Mouse (Mus musculus) myocyte (in vitro differentiated cells): ENCODE data around the gene Cyp17a1. TPM values are rescaled to one million over a fixed set of nuclear protein-coding genes. Genes with fewer than 3 reads are reported as not detected.

Experiments used
- H3K27me3 ChIP-seq: one replicate; pipeline ENCODE4 v1.6.1; 2011; ENCODE audit not compliant: control insufficient read depth, insufficient read depth, insufficient read length
- H3K36me3 ChIP-seq: one replicate; pipeline ENCODE4 v1.6.1; 2011; ENCODE audit not compliant: control insufficient read depth, insufficient read depth
- H3K4me2 ChIP-seq: one replicate; pipeline ENCODE4 v1.6.1; 2011; ENCODE audit warnings: low read depth, control low read depth
- H3K4me3 ChIP-seq: one replicate; pipeline ENCODE4 v1.5.1; 2011; ENCODE audit warnings: mild to moderate bottlenecking, control low read depth, moderate library complexity
- H3K79me2 ChIP-seq: one replicate; pipeline ENCODE4 v1.6.1; 2011; ENCODE audit not compliant: control insufficient read depth, insufficient read depth
- H3ac ChIP-seq: one replicate; pipeline ENCODE4 v1.6.1; 2011; ENCODE audit not compliant: control insufficient read depth, insufficient read length
- CEBPB ChIP-seq: IDR thresholded peaks from 2 replicates; pipeline ENCODE4 v1.6.1; 2011; ENCODE audit warnings: mild to moderate bottlenecking, moderate library complexity; ENCODE audit not compliant: poor library complexity, insufficient read depth, severe bottlenecking
- E2F4 ChIP-seq: IDR thresholded peaks from one replicate; pipeline ENCODE4 v1.6.1; 2011; ENCODE audit warnings: mild to moderate bottlenecking, control low read depth, moderate library complexity; ENCODE audit not compliant: insufficient read depth
- MAX ChIP-seq: IDR thresholded peaks from one replicate; pipeline ENCODE4 v1.6.1; 2011; ENCODE audit warnings: low read depth, mild to moderate bottlenecking, control low read depth
- MYOD1 ChIP-seq, 3 experiments: IDR thresholded peaks; one replicate each; pipeline ENCODE4 v1.6.1; 2011; ENCODE audit warnings: control low read depth in 2 of 3, low read depth in 2 of 3, mild to moderate bottlenecking in 2 of 3, moderate library complexity in 1 of 3; ENCODE audit not compliant: insufficient read length in 2 of 3, control insufficient read depth in 1 of 3
- MYOG ChIP-seq, 3 experiments: IDR thresholded peaks; one replicate each; pipeline ENCODE4 v1.6.1; 2011; ENCODE audit warnings: control low read depth in 2 of 3, low read depth in 2 of 3, mild to moderate bottlenecking in 2 of 3; ENCODE audit not compliant: insufficient read length in 2 of 3, control insufficient read depth in 1 of 3, insufficient read depth in 1 of 3
- POLR2A ChIP-seq: IDR thresholded peaks from one replicate; pipeline ENCODE4 v1.6.1; 2011; ENCODE audit warnings: low read depth, mild to moderate bottlenecking, control low read depth, moderate library complexity; ENCODE audit not compliant: insufficient read length
- POLR2AphosphoS2 ChIP-seq: IDR thresholded peaks from one replicate; pipeline ENCODE4 v1.6.1; 2011; ENCODE audit warnings: low read depth, control low read depth; ENCODE audit not compliant: insufficient read length
- REST ChIP-seq: IDR thresholded peaks from one replicate; pipeline ENCODE4 v1.6.1; 2011; ENCODE audit warnings: mild to moderate bottlenecking, control low read depth, moderate library complexity; ENCODE audit not compliant: insufficient read depth, insufficient read length
- SRF ChIP-seq: IDR thresholded peaks from one replicate; pipeline ENCODE4 v1.6.1; 2011; ENCODE audit warnings: low read depth; ENCODE audit not compliant: control insufficient read depth, insufficient read length
- TCF12 ChIP-seq: IDR thresholded peaks from one replicate; pipeline ENCODE4 v1.6.1; 2011; ENCODE audit warnings: mild to moderate bottlenecking, control low read depth; ENCODE audit not compliant: poor library complexity, insufficient read depth, severe bottlenecking
- TCF3 ChIP-seq: IDR thresholded peaks from one replicate; pipeline ENCODE4 v1.6.1; 2011; ENCODE audit warnings: low read depth, control low read depth; ENCODE audit not compliant: insufficient read length
- USF1 ChIP-seq: IDR thresholded peaks from one replicate; pipeline ENCODE4 v1.6.1; 2011; ENCODE audit warnings: low read depth, mild to moderate bottlenecking, control low read depth, moderate library complexity
- polyA plus RNA-seq: library from polyadenylated mRNA; unstranded; fragments of >200 nt; fragmentation: generic; extraction: Trizol; gene quantifications from one replicate; pipeline ENCODE4 v1.2.1, GENCODE M21; 2012; ENCODE audit warnings: missing spikeins

Gene Cyp17a1
- polyA plus RNA-seq, 1 experiment: not detected

GRCm38 (mm10) chr19:46644343-46644792 lies 28.6 kb downstream of the Cyp17a1 start:
- peak overlapping the region; percentile 76 for H3K4me2 ChIP-seq
- TF ChIP-seq POLR2A: no peak
- no peak for TF ChIP-seq REST

DNA sequence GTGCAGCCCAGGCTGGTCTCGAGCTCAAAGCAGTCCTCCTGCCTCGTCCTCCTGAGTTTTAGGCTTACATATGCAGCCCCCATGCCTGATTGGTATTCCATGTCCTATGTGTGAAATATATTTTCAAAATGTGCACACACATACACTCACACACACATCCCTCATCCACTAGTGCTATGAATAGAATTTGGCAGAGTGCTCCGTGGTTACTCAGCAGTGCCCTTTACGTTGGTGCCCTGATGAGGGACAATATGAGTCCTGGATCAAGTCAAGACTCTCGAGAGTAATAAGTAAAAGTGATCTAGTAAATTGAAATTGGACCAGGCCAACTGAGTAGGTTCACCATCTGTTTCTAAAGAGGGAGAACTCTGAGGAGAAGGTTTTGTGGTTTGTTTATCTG lies 29.7 kb downstream of the Cyp17a1 start:
- Histone ChIP-seq H3K27me3 (no peaks in the 10 kb centered on the region), H3K79me2 (peaks cover 13% of the 10 kb centered on the region), H3K4me2 (peak overlapping the region; percentile 76), H3K4me3 (no peak overlapping the region), H3K36me3 (no peaks in the 10 kb centered on the region), H3ac (no peak overlapping the region)
- TF ChIP-seq SRF (no peak), TCF3 (no peak)

More at GRCm38 (mm10) chr19:46644343-46644792, 28.6 kb downstream of the Cyp17a1 start:
- H3K36me3 ChIP-seq: no peaks in the 10 kb centered on the region
- peaks cover 13% of the 10 kb centered on the region for H3K79me2 ChIP-seq
- no peaks in the 10 kb centered on the region for H3K27me3 ChIP-seq
- H3K4me3 ChIP-seq: no peak overlapping the region
- H3ac ChIP-seq: no peak overlapping the region

GRCm38 (mm10) chr19:46642136-46642753 lies 30.7 kb downstream of the Cyp17a1 start:
- Histone ChIP-seq H3ac (no peak overlapping the region), H3K79me2 (peaks cover 13% of the 10 kb centered on the region), H3K4me3 (no peak overlapping the region), H3K4me2 (peak overlapping the region; percentile 52), H3K36me3 (no peaks in the 10 kb centered on the region), H3K27me3 (no peaks in the 10 kb centered on the region)
- TF ChIP-seq MAX (no peak), MYOG (IDR thresholded peaks at IDR 0.05; ENCODE audit: control insufficient read depth in 1 of 3, insufficient read depth in 1 of 3, insufficient read length in 2 of 3, low read depth in 2 of 3) (no peak), REST (no peak), POLR2A (no peak), CEBPB (no peak), TCF12 (no peak), MYOD1 (IDR thresholded peaks at IDR 0.05; ENCODE audit: control insufficient read depth in 1 of 3, insufficient read length in 2 of 3, low read depth in 2 of 3) (no peak), TCF3 (no peak), E2F4 (no peak), POLR2AphosphoS2 (no peak)

GRCm38 (mm10) chr19:46641420-46642085 lies 31.4 kb downstream of the Cyp17a1 start:
- peaks cover 13% of the 10 kb centered on the region for H3K79me2 ChIP-seq
- H3K27me3 ChIP-seq: no peaks in the 10 kb centered on the region
- no peak overlapping the region for H3K4me3 ChIP-seq
- no peaks in the 10 kb centered on the region for H3K36me3 ChIP-seq
- no peak overlapping the region for H3ac ChIP-seq
- peak overlapping the region; percentile 52 for H3K4me2 ChIP-seq
- TF ChIP-seq MYOG (IDR thresholded peaks at IDR 0.05; ENCODE audit: control insufficient read depth in 1 of 3, insufficient read depth in 1 of 3, insufficient read length in 2 of 3, low read depth in 2 of 3): no peak
- TF ChIP-seq SRF: no peak
- no peak for TF ChIP-seq MYOD1 (IDR thresholded peaks at IDR 0.05; ENCODE audit: control insufficient read depth in 1 of 3, insufficient read length in 2 of 3, low read depth in 2 of 3)
- TF ChIP-seq USF1: no peak
- TF ChIP-seq CEBPB: no peak
- TF ChIP-seq MAX: no peak
- no peak for TF ChIP-seq POLR2AphosphoS2
- no peak for TF ChIP-seq POLR2A
- TF ChIP-seq TCF3: no peak
- no peak for TF ChIP-seq REST
- no peak for TF ChIP-seq TCF12
- TF ChIP-seq E2F4: no peak

GRCm38 (mm10) chr19:46640780-46641179 lies 32.2 kb downstream of the Cyp17a1 start:
- TF ChIP-seq E2F4 (no peak), MYOD1 (IDR thresholded peaks at IDR 0.05; ENCODE audit: control insufficient read depth in 1 of 3, insufficient read length in 2 of 3, low read depth in 2 of 3) (no peak), POLR2A (no peak), CEBPB (no peak), POLR2AphosphoS2 (no peak), TCF3 (no peak)
- no peaks in the 10 kb centered on the region for H3K27me3 ChIP-seq
- H3ac ChIP-seq: no peak overlapping the region
- no peaks in the 10 kb centered on the region for H3K36me3 ChIP-seq
- peaks cover 13% of the 10 kb centered on the region for H3K79me2 ChIP-seq
- H3K4me3 ChIP-seq: no peak overlapping the region
- H3K4me2 ChIP-seq: no peak overlapping the region
